Mouse (Mus musculus) lung, embryonic 16.5 days (tissue): ENCODE data around the gene Pdia6. TPM values are rescaled to one million over a fixed set of nuclear protein-coding genes. Genes with fewer than 3 reads are reported as not detected.

Experiments used
- ATAC-seq: fragments of 200-750 bp; cut with Nextera tagmentation; 2 replicates; pipeline ENCODE4 v1.8.0; 2017; ENCODE audit warnings: low read depth, mild to moderate bottlenecking, moderate library complexity
- H3K27ac ChIP-seq: fragments of 300-500 bp; sonication (generic); 2 replicates; pipeline ENCODE4 v1.5.1; 2014; ENCODE audit warnings: mild to moderate bottlenecking, control low read depth, low read length
- H3K27me3 ChIP-seq: fragments of 300-500 bp; sonication (generic); 2 replicates; pipeline ENCODE4 v1.6.1; 2014; ENCODE audit warnings: low read depth, low read length, mixed read lengths; ENCODE audit not compliant: control insufficient read depth, insufficient read depth
- H3K36me3 ChIP-seq: fragments of 300-500 bp; sonication (generic); 2 replicates; pipeline ENCODE4 v1.6.1; 2014; ENCODE audit warnings: low read length; ENCODE audit not compliant: control insufficient read depth, insufficient read depth
- H3K4me1 ChIP-seq: fragments of 300-500 bp; sonication (generic); replicated peaks from 2 replicates; pipeline ENCODE4 v1.6.1; 2014; ENCODE audit warnings: low read length, mixed read lengths; ENCODE audit not compliant: control insufficient read depth, insufficient read depth
- H3K4me2 ChIP-seq: fragments of 300-500 bp; sonication (generic); 2 replicates; pipeline ENCODE4 v1.6.1; 2014; ENCODE audit warnings: low read depth, low read length, control low read depth
- H3K4me3 ChIP-seq: fragments of 300-500 bp; sonication (generic); 2 replicates; pipeline ENCODE4 v1.5.1; 2014; ENCODE audit warnings: mild to moderate bottlenecking, low read length, control low read depth
- H3K9ac ChIP-seq: fragments of 300-500 bp; sonication (generic); 2 replicates; pipeline ENCODE4 v1.6.1; 2014; ENCODE audit warnings: low read length, control low read depth
- H3K9me3 ChIP-seq: fragments of 300-500 bp; sonication (generic); 2 replicates; pipeline ENCODE4 v1.6.1; 2016; ENCODE audit warnings: low read length; ENCODE audit not compliant: control insufficient read depth
- WGBS: fragments of 180-500 bp; shearing (Covaris S2); extraction: QIAGEN DNeasy Blood & Tissue Kit; methylation state at CpG from one replicate; pipeline ENCODE4 v1.1.7; 2014; 5-methylcytosine and 5-hydroxymethylcytosine counted together
- polyA plus RNA-seq: library from polyadenylated mRNA; unstranded; fragments of >200 nt; fragmentation: Nextera tagmentation; extraction: Ambion mirVana; gene quantifications from 2 replicates; pipeline ENCODE4 v1.2.1, GENCODE M21; 2015

The Pdia6 gene
- polyA plus RNA-seq, 1 experiment from 2014 or later = 720 TPM

DNA sequence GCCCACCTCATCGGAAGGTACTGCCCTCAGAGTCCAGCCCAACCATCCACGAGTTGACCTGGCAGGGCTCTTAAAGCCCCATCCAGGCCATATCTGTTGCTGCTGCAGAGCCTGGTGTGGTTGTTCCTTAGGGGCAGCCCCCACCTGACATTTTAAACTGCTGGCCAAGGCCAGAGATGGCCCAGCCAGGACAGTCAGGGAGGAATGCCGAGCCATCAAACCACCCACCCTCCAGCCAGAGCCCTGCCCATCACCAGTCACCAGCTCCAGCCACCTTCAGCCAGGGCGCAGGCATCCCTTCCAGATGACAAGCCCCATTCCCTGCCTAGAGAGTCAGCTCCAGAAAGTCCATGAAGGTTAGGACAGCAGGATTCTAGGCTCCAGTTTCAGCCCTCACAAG is 22.2 kb downstream of the Pdia6 start:
- Histone ChIP-seq H3K27ac (no peak overlapping the region), H3K9me3 (no peaks in the 10 kb centered on the region), H3K27me3 (no peaks in the 10 kb centered on the region), H3K36me3 (peaks cover 12% of the 10 kb centered on the region), H3K4me1 (peaks cover 17% of the 10 kb centered on the region; the same call in 1 of the 2 replicates), H3K4me3 (no peak overlapping the region), H3K4me2 (no peak overlapping the region), H3K9ac (no peak overlapping the region)
- ATAC-seq = no peak
- 70% methylated on average over 4 of the region's 4 CpGs for WGBS

DNA sequence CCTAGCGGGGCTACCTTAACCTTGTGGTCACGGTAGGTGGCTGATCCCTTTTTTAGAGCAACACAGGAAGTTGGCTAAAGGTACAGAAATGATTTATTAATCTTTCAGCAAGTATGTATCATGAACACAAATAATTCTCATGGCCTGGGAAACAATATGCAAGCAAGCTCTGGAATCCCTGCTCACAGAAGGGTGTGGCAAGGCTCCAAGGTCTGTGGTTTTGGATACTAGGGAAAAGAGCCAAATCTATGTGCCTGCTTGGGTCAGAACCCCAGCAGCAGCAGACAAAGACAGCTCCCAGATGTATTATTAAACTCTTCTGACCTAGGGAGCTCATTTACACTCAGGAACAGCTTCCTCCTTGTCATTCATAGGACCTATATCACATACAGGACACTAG is 22.7 kb downstream of the Pdia6 start:
- no peaks in the 10 kb centered on the region for H3K9me3 ChIP-seq
- WGBS = 53% methylated on average over 2 of the region's 2 CpGs
- ATAC-seq = no peak
- H3K4me1 ChIP-seq = peaks cover 17% of the 10 kb centered on the region; the same call in 1 of the 2 replicates
- H3K27ac ChIP-seq = peak overlapping the region; percentile 59
- H3K9ac ChIP-seq = no peak overlapping the region
- no peak overlapping the region for H3K4me2 ChIP-seq
- peaks cover 7% of the 10 kb centered on the region for H3K36me3 ChIP-seq
- H3K27me3 ChIP-seq = no peaks in the 10 kb centered on the region
- H3K4me3 ChIP-seq = no peak overlapping the region

DNA sequence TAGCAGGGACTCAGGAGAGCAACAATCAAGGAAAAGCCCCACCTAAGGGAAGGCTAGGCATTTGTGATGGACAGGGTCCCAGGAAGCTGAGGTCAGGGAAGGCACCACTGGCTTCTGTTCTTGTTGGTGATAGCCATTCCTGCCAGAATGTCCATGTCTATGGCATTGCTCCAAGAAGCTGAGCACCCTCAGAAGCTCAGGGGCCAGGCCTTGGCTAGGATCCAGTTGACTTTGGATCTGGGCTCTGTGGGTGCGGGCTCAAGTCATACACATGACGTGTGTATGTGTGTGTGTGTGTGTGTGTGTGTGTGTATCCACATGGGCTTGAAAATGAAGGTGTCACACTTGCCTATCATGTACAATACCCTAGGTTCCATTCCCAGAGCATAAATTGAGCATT is 23.6 kb downstream of the Pdia6 start:
- Histone ChIP-seq H3K27me3 (no peaks in the 10 kb centered on the region), H3K27ac (peak overlapping the region; percentile 60), H3K4me3 (no peak overlapping the region), H3K9me3 (no peaks in the 10 kb centered on the region), H3K4me1 (peaks cover 17% of the 10 kb centered on the region; the same call in 1 of the 2 replicates), H3K36me3 (peaks cover 4% of the 10 kb centered on the region), H3K9ac (no peak overlapping the region), H3K4me2 (no peak overlapping the region)
- peak; percentile 30; the same call in 1 of the 2 replicates for ATAC-seq
- 23% methylated on average over 2 of the region's 2 CpGs for WGBS

DNA sequence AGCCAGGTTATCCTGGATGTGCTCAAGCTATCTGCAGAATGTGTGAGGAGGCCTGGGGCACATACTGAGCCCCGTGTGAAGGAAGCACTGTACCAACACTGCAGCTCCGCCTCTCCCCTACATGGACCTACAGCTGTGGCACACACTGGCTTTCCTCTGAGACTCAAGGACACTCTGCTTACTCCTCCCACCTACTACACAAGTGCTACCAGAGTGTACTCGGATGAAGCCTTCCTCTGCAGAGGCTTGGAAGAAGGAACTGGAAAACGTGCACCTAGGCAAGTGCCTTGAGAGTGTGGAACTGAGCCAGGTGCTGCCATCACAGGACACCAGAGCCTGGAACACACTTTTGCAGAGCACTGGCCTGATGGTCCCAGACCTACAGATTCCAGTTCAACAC is 24.2 kb downstream of the Pdia6 start:
- H3K27me3 ChIP-seq = no peaks in the 10 kb centered on the region
- peak overlapping the region; percentile 60 for H3K27ac ChIP-seq
- WGBS = 44% methylated on average over 4 of the region's 4 CpGs
- no peaks in the 10 kb centered on the region for H3K9me3 ChIP-seq
- peaks cover 17% of the 10 kb centered on the region; the same call in 1 of the 2 replicates for H3K4me1 ChIP-seq
- no peak overlapping the region for H3K4me2 ChIP-seq
- no peak overlapping the region for H3K4me3 ChIP-seq
- peak; percentile 93 for ATAC-seq
- no peaks in the 10 kb centered on the region for H3K36me3 ChIP-seq
- no peak overlapping the region for H3K9ac ChIP-seq

DNA sequence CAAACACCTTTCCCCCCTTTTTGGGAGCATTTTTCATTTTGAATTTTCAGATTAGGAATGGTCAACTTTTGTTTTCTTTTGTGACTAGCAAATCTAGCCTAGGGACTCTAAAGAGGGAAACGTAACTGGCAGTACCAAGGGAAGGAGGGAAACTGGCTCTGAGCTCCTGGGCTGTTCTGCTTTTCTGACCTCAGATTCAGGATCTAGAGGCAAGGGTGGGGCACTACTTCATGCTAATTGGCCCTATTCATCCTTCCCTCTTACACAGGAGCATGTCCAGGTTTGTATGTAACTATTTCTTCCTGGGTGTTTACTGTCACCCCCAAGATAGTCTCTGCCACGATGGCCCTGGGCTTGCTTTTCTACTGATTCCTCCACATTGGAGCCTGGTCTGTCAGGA is 30.6 kb downstream of the Pdia6 start:
- Histone ChIP-seq H3K9ac (no peak overlapping the region), H3K36me3 (no peaks in the 10 kb centered on the region), H3K27me3 (no peaks in the 10 kb centered on the region), H3K27ac (no peak overlapping the region), H3K4me2 (no peak overlapping the region), H3K9me3 (no peaks in the 10 kb centered on the region), H3K4me1 (no peaks in the 10 kb centered on the region), H3K4me3 (no peak overlapping the region)
- ATAC-seq = no peak
- 66% methylated on average over 2 of the region's 2 CpGs for WGBS

DNA sequence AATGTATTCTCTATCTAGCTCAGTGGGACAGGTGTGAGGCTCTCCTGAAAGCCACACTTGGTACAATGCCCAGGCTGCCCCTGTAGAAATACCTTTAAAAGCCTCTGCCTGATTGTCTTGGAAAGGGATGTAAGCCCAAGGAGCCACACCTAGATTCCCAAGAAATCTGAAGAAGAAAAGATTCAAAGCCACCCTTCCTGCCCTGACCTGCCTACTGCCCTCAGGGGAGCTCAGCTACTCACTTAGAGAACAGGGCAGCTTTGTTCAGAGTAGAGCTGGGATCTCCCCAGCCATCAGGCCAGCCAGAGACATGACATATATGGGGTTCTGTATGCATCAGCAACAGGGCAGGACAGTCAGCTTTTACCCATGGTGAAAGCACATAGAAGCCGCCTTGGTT is 33.6 kb downstream of the Pdia6 start:
- no peaks in the 10 kb centered on the region for H3K36me3 ChIP-seq
- no peaks in the 10 kb centered on the region for H3K9me3 ChIP-seq
- H3K4me1 ChIP-seq = no peaks in the 10 kb centered on the region
- no peak overlapping the region for H3K9ac ChIP-seq
- WGBS = 89% methylated on average over 1 of the region's 1 CpGs
- no peaks in the 10 kb centered on the region for H3K27me3 ChIP-seq
- ATAC-seq = no peak
- H3K4me2 ChIP-seq = no peak overlapping the region
- H3K4me3 ChIP-seq = no peak overlapping the region
- H3K27ac ChIP-seq = no peak overlapping the region

DNA sequence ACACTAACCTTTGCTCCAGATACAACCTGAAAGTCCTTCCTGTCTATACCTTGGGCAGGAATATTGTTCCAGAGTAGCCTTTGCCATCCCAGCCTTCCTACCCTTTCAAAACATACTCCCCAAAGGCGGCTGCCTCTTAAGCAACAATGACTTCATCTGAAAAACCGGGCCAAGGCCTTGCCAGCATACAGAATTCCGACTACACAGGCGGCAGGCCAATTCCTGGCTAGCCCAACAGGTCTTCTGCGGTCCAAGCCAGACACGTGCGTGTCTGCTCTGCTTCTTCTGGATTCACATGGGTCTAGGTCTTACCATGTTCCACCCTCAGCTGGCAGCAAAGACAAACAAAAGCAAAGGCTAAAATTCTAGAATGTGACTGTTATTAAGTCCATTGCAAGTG is 39.1 kb downstream of the Pdia6 start:
- Histone ChIP-seq H3K9me3 (no peaks in the 10 kb centered on the region), H3K4me1 (no peaks in the 10 kb centered on the region), H3K27me3 (no peaks in the 10 kb centered on the region), H3K4me3 (no peak overlapping the region), H3K36me3 (no peaks in the 10 kb centered on the region), H3K4me2 (no peak overlapping the region), H3K27ac (no peak overlapping the region), H3K9ac (no peak overlapping the region)
- 76% methylated on average over 7 of the region's 7 CpGs for WGBS
- no peak for ATAC-seq

DNA sequence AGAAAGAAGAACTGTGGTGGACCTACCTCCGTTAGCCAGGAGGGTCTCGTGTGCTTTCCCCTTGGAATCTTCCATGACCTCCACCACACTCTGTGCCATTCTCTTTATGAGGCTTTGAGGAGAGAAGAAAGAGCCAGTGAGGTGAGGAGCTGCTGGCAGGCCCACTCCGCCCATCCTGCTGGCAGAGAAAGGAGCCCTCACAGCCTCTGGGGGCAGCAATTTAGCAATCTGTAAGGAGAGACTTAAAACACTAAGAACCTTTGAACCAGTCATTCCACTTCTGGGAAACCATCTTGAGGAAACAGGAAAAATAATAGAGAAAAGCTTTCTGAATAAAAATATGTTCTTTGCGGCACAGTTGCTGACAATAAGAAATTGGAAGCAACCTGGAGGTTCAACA is 41.9 kb downstream of the Pdia6 start:
- H3K27me3 ChIP-seq = no peaks in the 10 kb centered on the region
- no peaks in the 10 kb centered on the region for H3K4me1 ChIP-seq
- no peak overlapping the region for H3K27ac ChIP-seq
- 40% methylated on average over 4 of the region's 4 CpGs for WGBS
- H3K36me3 ChIP-seq = no peaks in the 10 kb centered on the region
- no peaks in the 10 kb centered on the region for H3K9me3 ChIP-seq
- ATAC-seq = peak; percentile 26; the same call in 1 of the 2 replicates
- no peak overlapping the region for H3K4me2 ChIP-seq
- H3K9ac ChIP-seq = no peak overlapping the region
- no peak overlapping the region for H3K4me3 ChIP-seq

DNA sequence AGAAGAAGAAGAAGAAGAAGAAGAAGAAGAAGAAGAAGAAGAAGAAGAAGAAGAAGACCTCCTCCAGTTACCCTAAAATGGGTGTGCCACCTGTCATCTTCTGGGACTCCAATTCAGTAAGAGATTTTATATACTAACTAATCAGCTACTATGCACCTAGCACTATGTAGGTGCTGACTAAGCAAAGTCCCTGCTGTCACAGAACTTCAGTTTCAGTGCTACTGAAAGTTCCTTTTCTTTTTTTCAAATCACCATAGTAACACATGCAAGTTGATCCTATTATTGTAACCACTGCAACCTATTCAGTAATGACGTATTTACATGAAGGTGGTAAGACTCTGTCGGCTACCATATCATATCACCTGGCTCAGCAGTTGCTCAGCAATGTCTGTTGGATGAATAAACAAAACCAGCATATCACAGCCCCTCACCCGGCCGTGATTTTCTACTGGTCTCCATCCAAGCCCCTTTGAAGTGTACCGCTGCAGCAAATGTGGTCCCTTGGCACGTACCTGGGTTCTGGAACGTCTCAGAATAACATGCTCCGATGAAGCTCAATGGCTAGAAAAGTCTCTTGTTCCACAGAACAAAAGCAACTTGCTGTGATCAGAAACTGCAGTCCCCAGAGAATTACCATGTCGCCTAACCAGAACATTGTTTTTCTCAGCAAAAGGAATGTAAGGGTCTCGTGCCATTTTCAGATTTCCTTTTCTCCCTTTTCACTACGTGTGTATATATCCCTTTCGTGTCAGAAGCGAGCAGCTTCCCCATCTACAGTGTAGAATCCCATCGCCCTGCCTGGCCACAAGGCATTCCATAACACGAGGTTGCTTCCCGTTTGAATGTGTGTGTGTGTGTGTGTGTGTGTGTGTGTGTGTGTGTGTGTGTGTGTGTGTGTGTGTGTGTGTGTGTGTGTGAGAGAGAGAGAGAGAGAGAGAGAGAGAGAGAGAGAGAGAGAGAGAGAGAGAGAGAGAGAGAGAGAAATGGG is 44.8 kb downstream of the Pdia6 start:
- H3K4me1 ChIP-seq = peaks cover 2% of the 10 kb centered on the region; the same call in 1 of the 2 replicates
- H3K27ac ChIP-seq = no peak overlapping the region
- H3K9me3 ChIP-seq = no peaks in the 10 kb centered on the region
- H3K4me2 ChIP-seq = no peak overlapping the region
- H3K27me3 ChIP-seq = no peaks in the 10 kb centered on the region
- no peak for ATAC-seq
- H3K9ac ChIP-seq = no peak overlapping the region
- no peaks in the 10 kb centered on the region for H3K36me3 ChIP-seq
- WGBS = 62% methylated on average over 16 of the region's 16 CpGs
- H3K4me3 ChIP-seq = no peak overlapping the region
